Mouse (Mus musculus) midbrain, embryonic 14.5 days (tissue): ENCODE results near the gene Chuk. TPM values are rescaled to one million over a fixed set of nuclear protein-coding genes. Genes with fewer than 3 reads are reported as not detected.
A peak's percentile ranks its signal among the peaks of the same experiment; 100 is the strongest.
"Not testable (repeated sequence)": the region's sequence is repeated elsewhere in the genome, so short reads cannot be mapped to it uniquely, and the experiment has no call there.

Source experiments
- ATAC-seq: fragments of 200-750 bp; cut with Nextera tagmentation; 2 replicates; pipeline ENCODE4 v1.8.0; 2017; ENCODE audit warnings: moderate number of reproducible peaks, moderate library complexity; ENCODE audit not compliant: low FRiP score, low TSS enrichment
- DNase-seq: peaks from one replicate; pipeline ENCODE4 v3.0.0-alpha.2; 2015
- H3K27ac ChIP-seq: fragments of 300-500 bp; sonication (generic); replicated peaks from 2 replicates; pipeline ENCODE4 v1.5.1; 2014; ENCODE audit warnings: mild to moderate bottlenecking, low read depth, low read length, moderate library complexity
- H3K27me3 ChIP-seq: fragments of 300-500 bp; sonication (generic); 2 replicates; pipeline ENCODE4 v1.6.1; 2014; ENCODE audit warnings: low read length, control low read depth, mixed read lengths; ENCODE audit not compliant: control insufficient read depth, insufficient read depth
- H3K36me3 ChIP-seq: fragments of 300-500 bp; sonication (generic); 2 replicates; pipeline ENCODE4 v1.6.1; 2014; ENCODE audit warnings: low read length, control low read depth; ENCODE audit not compliant: control insufficient read depth, insufficient read depth
- H3K4me1 ChIP-seq: fragments of 300-500 bp; sonication (generic); 2 replicates; pipeline ENCODE4 v1.6.1; 2014; ENCODE audit warnings: mild to moderate bottlenecking, antibody characterized with exemption, low read length, control low read depth; ENCODE audit not compliant: control insufficient read depth, insufficient read depth
- H3K4me2 ChIP-seq: fragments of 300-500 bp; sonication (generic); 2 replicates; pipeline ENCODE4 v1.6.1; 2014; ENCODE audit warnings: mild to moderate bottlenecking, low read length, moderate library complexity
- H3K4me3 ChIP-seq: fragments of 300-500 bp; sonication (generic); replicated peaks from 2 replicates; pipeline ENCODE4 v1.5.1; 2014; ENCODE audit warnings: low read depth, low read length
- H3K9ac ChIP-seq: fragments of 300-500 bp; sonication (generic); replicated peaks from 2 replicates; pipeline ENCODE4 v1.6.1; 2014; ENCODE audit warnings: mild to moderate bottlenecking, low read length, moderate library complexity
- H3K9me3 ChIP-seq: fragments of 300-500 bp; sonication (generic); 2 replicates; pipeline ENCODE4 v1.6.1; 2016; ENCODE audit warnings: low read length, control low read depth, mixed read lengths; ENCODE audit not compliant: control insufficient read depth
- WGBS: fragments of 180-500 bp; shearing (Covaris S2); extraction: QIAGEN DNeasy Blood & Tissue Kit; methylation state at CpG from one replicate; pipeline ENCODE4 v1.1.7; 2014; 5-methylcytosine and 5-hydroxymethylcytosine counted together
- polyA plus RNA-seq: library from polyadenylated mRNA; unstranded; fragments of >200 nt; fragmentation: Nextera tagmentation; extraction: Ambion mirVana; gene quantifications from 2 replicates; pipeline ENCODE4 v1.2.1, GENCODE M21; 2014

Gene Chuk
- polyA plus RNA-seq, 1 experiment from 2014 or later, result 60.1 TPM

DNA sequence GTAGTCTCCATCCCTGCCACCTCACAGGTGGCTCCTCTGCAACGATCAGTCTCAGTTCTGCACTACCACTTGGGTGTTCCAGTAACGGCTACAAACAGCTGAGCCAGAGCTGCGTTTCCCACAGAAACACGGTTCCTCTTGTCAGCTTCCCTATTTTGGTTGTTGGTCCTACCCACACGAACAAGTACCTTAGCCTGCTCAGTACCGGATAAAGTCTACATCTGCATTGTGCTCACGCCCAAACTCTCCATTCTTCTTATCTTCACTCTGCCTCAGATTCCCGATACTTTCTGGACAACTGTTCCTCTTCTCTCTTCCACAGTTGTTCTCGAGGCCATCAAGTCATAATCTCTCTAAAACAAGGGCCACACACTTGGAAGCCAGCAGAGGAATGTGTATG is 37.1 kb upstream of the Chuk start:
- Histone ChIP-seq H3K9ac (no peak overlapping the region), H3K4me3 (no peak overlapping the region), H3K4me1 (peaks cover 13% of the 10 kb centered on the region), H3K4me2 (no peak overlapping the region), H3K36me3 (peaks cover 41% of the 10 kb centered on the region), H3K27ac (no peak overlapping the region), H3K9me3 (no peaks in the 10 kb centered on the region), H3K27me3 (no peaks in the 10 kb centered on the region)
- ATAC-seq (no peak), DNase-seq (no peak)
- WGBS, result 95% methylated on average over 9 of the region's 9 CpGs

DNA sequence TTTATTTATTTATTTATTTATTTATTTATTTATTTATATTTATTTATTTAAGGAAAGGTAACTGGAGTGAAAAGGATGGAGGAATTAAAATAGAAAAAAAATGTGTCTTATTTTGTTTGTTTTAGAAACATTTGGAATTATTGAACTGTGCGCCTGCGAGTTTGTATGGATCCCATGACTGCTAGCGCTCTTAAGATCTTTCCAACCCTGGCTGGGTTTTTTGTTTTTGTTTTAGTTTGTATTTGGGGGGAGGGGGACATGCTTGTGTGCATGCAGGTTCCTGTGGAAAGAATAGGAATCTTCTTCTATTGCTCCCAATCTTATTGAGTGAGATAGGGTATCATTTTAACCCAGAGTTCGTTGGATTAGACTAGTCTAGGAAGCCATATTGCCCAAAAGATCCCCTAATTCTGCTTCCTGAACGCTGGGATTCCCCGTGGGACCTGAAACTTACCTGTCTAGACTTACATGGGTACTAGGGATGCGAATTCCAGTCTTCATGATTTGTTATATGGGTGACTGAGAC is 28.7 kb upstream of the Chuk start:
- no peaks in the 10 kb centered on the region for H3K27me3 ChIP-seq
- DNase-seq, result no peak
- H3K36me3 ChIP-seq, result peaks cover 37% of the 10 kb centered on the region
- no peak; the same call in 1 of the 2 replicates for ATAC-seq
- WGBS, result 19% methylated on average over 7 of the region's 7 CpGs
- peak overlapping the region; percentile 49; the same call in 1 of the 2 replicates for H3K27ac ChIP-seq
- H3K4me3 ChIP-seq, result peak overlapping the region; percentile 67
- peak overlapping the region; percentile 27 for H3K9ac ChIP-seq
- H3K9me3 ChIP-seq, result no peaks in the 10 kb centered on the region
- H3K4me1 ChIP-seq, result peaks cover 4% of the 10 kb centered on the region
- peak overlapping the region; percentile 55 for H3K4me2 ChIP-seq

DNA sequence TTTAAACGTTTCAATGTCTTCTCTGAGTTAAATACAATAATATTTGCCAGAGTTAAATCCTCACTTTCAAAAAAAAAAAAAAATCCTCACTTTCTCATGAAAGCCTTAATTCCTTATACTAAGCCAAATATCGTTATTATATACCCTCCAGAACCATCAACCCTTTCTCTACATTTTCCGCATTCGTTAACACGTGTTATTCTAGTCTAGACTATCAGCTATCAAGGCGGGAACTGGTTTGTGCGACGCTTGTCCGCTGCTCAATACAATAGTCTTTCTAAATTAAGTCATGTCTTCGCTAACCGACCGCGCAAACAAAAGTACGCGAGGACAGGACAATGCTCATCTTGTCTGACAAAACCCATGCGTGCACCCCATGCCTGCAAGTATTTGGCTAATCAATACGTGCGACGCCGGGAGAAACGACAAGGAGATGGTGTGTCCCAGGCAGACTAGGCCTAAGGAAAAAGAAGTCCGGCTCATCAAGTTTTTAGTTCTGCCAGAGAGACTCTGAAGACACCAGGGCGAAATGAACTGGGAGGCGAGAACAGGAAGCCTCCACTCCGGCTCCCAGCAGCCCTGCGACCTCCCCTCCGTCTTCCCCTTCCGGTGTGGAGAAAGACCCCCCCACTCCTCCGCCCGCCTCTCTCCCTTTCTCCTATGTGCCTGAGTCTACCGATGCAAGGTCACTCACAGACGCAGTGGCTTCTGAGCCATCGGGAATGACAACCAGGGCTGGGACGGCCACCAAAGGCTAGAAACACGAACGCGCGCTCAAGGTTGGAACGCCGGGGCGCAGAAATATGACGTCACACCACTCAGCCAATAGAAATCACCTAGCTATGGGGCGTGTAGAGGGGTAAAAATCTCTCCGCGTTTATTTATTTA is 28.0 kb upstream of the Chuk start, which contains the start of gene Cwf19l1:
Cwf19l1 (minus strand) TSS at position 805 of the 888 bp plus-strand sequence.
- DNase-seq, result peak; percentile 96
- Histone ChIP-seq H3K4me1 (peaks cover 4% of the 10 kb centered on the region), H3K9ac (peak within 1 kb of the TSS; percentile 72), H3K4me3 (peak within 1 kb of the TSS; percentile 67), H3K27me3 (no peaks in the 10 kb centered on the region), H3K27ac (peak within 1 kb of the TSS; percentile 94), H3K4me2 (peak within 1 kb of the TSS; percentile 84), H3K9me3 (no peaks in the 10 kb centered on the region), H3K36me3 (peaks cover 39% of the 10 kb centered on the region)
- ATAC-seq, result peak; percentile 91
- WGBS, result under 1% methylated on average over 45 of the region's 45 CpGs

DNA sequence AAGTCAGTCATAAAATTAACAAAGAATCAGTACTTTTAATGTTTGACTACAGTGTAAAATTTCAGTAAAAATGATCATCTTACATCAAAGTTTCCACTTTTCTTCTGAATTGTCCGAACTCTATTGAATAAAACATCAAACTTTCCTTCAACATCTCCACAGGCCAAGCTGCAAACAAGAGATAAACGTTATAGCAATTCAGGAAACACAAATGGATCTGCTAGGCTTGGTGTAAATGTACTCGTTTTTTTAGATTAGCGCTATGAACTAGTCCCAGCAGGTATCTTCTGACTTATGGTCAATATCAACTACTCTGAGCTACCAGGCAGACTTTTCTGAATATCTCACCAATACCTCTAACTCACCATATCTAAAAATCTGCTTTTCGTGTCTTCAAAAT is 25.6 kb upstream of the Chuk start:
- peaks cover 4% of the 10 kb centered on the region for H3K4me1 ChIP-seq
- H3K36me3 ChIP-seq, result peaks cover 43% of the 10 kb centered on the region
- no peaks in the 10 kb centered on the region for H3K27me3 ChIP-seq
- no peak overlapping the region for H3K9ac ChIP-seq
- H3K27ac ChIP-seq, result no peak overlapping the region
- no peaks in the 10 kb centered on the region for H3K9me3 ChIP-seq
- WGBS, result 93% methylated on average over 5 of the region's 5 CpGs
- ATAC-seq, result no peak
- no peak overlapping the region for H3K4me2 ChIP-seq
- DNase-seq, result no peak
- H3K4me3 ChIP-seq, result no peak overlapping the region

DNA sequence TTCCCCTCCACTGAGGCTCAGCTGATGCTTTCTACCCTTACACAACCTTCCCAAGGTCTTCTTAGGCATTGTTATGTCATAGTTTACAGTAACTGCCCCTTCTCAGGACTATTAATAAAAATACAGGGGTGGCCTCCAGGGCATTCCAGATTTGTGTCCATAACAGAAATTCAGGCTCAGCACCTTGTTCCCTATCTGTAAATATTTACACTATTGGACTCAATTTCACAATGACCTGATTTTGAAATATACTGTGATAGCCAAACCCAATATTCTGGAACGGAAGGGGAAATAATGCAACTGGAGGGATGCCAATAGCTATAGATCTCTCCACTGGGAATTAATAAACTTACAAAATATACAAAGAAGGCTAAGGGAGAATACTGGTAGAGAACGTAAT is 21.3 kb upstream of the Chuk start:
- WGBS, result 93% methylated on average over 2 of the region's 2 CpGs
- no peak for ATAC-seq
- H3K27me3 ChIP-seq, result no peaks in the 10 kb centered on the region
- H3K27ac ChIP-seq, result no peak overlapping the region
- peaks cover 81% of the 10 kb centered on the region for H3K36me3 ChIP-seq
- no peaks in the 10 kb centered on the region for H3K9me3 ChIP-seq
- no peak overlapping the region for H3K4me2 ChIP-seq
- DNase-seq, result no peak
- H3K4me3 ChIP-seq, result no peak overlapping the region
- no peak overlapping the region for H3K9ac ChIP-seq
- no peaks in the 10 kb centered on the region for H3K4me1 ChIP-seq

DNA sequence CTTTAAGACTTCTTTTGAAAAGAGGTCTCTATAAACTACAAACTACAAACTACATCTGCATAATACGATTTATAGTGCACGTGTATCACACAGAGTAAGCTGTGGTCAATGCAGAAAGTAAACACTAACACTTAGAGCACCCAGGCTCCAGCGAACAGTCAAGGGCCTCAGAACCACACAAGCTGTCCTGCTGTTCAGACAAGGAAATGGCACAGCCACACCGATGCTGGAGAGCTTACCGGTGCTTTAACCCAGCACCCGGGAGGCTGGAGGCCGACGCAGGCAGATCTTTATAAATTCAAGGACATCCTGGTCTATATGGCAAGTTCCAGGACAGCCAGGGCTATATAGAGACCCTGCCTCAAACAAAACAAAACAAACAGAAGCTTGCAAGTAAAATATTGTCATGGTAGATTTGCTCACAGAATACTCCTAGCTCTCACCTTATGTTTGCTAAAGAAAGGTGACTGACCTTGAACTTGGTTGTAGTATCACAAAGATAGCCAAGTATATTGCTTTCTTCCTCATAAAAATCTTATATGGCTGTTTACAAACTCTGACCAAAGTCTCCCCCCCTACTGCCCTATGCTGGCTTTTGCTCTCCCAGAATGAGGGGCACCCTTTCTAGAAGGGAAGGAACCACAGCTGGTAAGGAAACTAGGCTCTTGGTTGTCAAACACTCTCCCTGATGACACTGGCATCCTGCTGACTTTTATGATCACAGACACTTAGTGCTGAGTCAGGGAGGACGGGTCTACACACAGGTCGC is 20.6 kb upstream of the Chuk start:
- H3K4me2 ChIP-seq, result no peak overlapping the region
- no peak overlapping the region for H3K9ac ChIP-seq
- H3K27ac ChIP-seq, result no peak overlapping the region
- no peaks in the 10 kb centered on the region for H3K9me3 ChIP-seq
- 96% methylated on average over 10 of the region's 10 CpGs for WGBS
- no peaks in the 10 kb centered on the region for H3K27me3 ChIP-seq
- ATAC-seq (no peak), DNase-seq (no peak)
- H3K36me3 ChIP-seq, result peaks cover 88% of the 10 kb centered on the region
- H3K4me1 ChIP-seq, result no peaks in the 10 kb centered on the region
- H3K4me3 ChIP-seq, result no peak overlapping the region

DNA sequence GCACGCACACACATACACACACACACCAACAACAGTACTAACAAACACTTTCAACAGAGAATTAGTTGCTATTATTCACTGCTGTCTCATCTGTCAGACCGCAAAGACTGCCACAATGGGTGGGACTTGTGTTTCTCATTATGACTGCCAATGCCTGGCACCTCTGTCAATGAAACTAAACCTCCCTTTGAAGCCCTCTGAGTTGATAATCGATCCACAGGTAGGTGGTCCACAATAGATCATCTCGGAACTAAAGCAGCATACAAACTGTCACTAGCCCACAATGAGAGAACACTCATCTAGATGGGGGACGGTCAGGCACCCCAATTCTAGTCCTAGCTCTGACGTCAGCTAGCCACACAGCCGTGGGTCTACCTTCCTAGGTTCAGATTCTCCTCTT is 13.9 kb upstream of the Chuk start:
- WGBS, result 94% methylated on average over 7 of the region's 7 CpGs
- H3K36me3 ChIP-seq, result peaks cover 87% of the 10 kb centered on the region

DNA sequence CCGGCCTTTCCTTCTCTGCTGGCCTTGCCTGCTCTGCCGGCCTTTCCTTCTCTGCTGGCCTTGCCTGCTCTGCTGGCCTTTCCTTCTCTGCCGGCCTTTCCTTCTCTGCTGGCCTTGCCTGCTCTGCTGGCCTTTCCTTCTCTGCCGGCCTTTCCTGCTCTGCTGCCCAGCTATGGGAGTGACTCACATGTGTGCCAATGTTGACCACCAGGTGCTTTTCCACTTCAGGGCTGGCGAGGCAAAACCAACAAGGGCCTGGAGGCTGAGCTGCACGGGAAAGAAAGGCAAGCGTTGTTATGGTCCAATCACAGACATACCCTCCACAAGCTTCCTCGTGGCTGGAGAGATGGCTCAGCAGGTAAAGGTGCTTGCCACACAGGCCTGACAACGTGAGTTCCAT is 13.4 kb upstream of the Chuk start:
- H3K27ac ChIP-seq, H3K4me1 ChIP-seq, H3K9ac ChIP-seq, H3K4me2 ChIP-seq, ATAC-seq, DNase-seq, H3K4me3 ChIP-seq, H3K9me3 ChIP-seq, H3K27me3 ChIP-seq: not testable (repeated sequence)
- WGBS, result 93% methylated on average over 7 of the region's 9 CpGs
- peaks cover 91% of the 10 kb centered on the region for H3K36me3 ChIP-seq

More for the DNA sequence above, 13.9 kb upstream of the Chuk start:
- H3K4me1 ChIP-seq, result no peaks in the 10 kb centered on the region
- no peaks in the 10 kb centered on the region for H3K9me3 ChIP-seq
- H3K27ac ChIP-seq, result no peak overlapping the region
- no peak for ATAC-seq
- H3K27me3 ChIP-seq, result no peaks in the 10 kb centered on the region
- no peak overlapping the region for H3K9ac ChIP-seq
- no peak overlapping the region for H3K4me2 ChIP-seq
- DNase-seq, result no peak
- H3K4me3 ChIP-seq, result no peak overlapping the region
